ENCODE assay signal across 8 mouse cellular contexts in the genomic region with DNA sequence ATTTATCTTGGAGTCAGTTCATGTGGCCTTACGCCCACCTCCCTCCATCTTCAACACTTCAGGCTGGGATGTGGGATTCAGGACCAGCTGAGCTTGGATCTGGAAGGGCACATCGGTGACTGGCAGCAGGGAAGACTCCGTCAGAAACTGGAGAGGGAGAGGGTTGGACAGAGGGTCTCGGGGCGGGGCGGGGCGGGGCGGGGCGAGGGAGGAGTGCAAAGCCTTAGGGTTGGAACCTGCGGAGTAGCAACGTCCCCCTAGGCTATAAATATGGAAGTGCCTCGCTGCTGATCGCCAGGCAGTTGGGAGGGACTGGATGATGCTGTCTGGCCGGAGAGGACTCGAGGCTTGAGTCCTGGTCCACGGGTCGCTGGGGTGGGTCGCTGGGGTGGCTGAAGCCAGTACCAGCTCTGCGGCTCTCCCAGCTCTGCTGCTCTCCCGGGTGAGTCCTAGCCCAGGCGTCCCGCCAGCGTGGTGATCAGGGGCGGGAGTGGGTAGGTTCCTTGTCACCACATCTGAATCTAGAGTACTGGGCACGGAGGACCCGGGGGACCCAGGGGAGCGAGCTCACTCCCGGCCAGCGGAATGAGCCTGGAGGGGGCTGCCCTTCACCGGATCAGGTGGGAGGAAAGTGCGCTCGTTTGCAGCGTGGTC. TPM values are rescaled to one million over a fixed set of nuclear protein-coding genes. Genes with fewer than 3 reads are reported as not detected.
DNase-seq lines count a peak whose midpoint lies in the region; ATAC-seq and TF ChIP-seq lines count a peak whose summit lies in the region.

A gene (plus strand): TSS at position 294 of the 654 bp plus-strand sequence.

- DNase-seq in adrenal gland, adult 8-10 months, result peak; percentile 79
- peak; percentile 79 to 80 for DNase-seq in heart, postnatal 10 days
- DNase-seq in kidney, postnatal 4 days, result peak; percentile 74 to 79
- DNase-seq in mesoderm, embryonic 11.5 days (ENCODE audit: low read depth, low spot score), result peak; percentile 69
- peak; percentile 4 to 6 for DNase-seq in spleen, adult 18-20 months

- no peak for TF ChIP-seq CTCF in ES-Bruce4 (IDR thresholded peaks at IDR 0.05; ENCODE audit: low read depth, low read length)

- no peaks in the 10 kb centered on the region for H3K27me3 ChIP-seq in ES-Bruce4 (ENCODE audit: control insufficient read depth, insufficient read depth, low read length, poor library complexity, severe bottlenecking)
- H3K27me3 ChIP-seq in forebrain, embryonic 13.5 days, result peaks cover 3% of the 10 kb centered on the region

- 2% methylated on average over 33 of the region's 33 CpGs for WGBS in forebrain, embryonic 13.5 days

- ATAC-seq in forebrain, embryonic 13.5 days, result peak; percentile 97
- no peak for ATAC-seq in CD4-positive, CD25-positive, alpha-beta regulatory T cell, adult 4 months

- peak within 1 kb of the TSS; percentile 92 for H3K4me2 ChIP-seq in forebrain, embryonic 13.5 days

- no peak for TF ChIP-seq POLR2A in ES-Bruce4 (IDR thresholded peaks at IDR 0.05; ENCODE audit: insufficient read depth, low read length)

- intact Hi-C loops in heart, postnatal 10 days (cut with DNase I), result no loop called here

- H3K9me3 ChIP-seq in ES-Bruce4 (replicated peaks; ENCODE audit: control insufficient read depth, insufficient read depth, low read length, poor library complexity, severe bottlenecking), result no peaks in the 10 kb centered on the region
- no peaks in the 10 kb centered on the region for H3K9me3 ChIP-seq in forebrain, embryonic 13.5 days (replicated peaks)

- no peak within 1 kb of the TSS for H3K27ac ChIP-seq in ES-Bruce4 (ENCODE audit: insufficient read depth, low read length)
- H3K27ac ChIP-seq in forebrain, embryonic 13.5 days, result no peak within 1 kb of the TSS

- no peaks in the 10 kb centered on the region for H3K36me3 ChIP-seq in ES-Bruce4 (ENCODE audit: control insufficient read depth, insufficient read depth, low read length, poor library complexity, severe bottlenecking)
- no peaks in the 10 kb centered on the region for H3K36me3 ChIP-seq in forebrain, embryonic 13.5 days (ENCODE audit: poor library complexity, severe bottlenecking)

- H3K4me1 ChIP-seq in ES-Bruce4 (ENCODE audit: control insufficient read depth, insufficient read depth, low read length), result no peaks in the 10 kb centered on the region
- H3K4me1 ChIP-seq in forebrain, embryonic 13.5 days, result peaks cover 7% of the 10 kb centered on the region; the same call in 1 of the 2 replicates

- no peak for TF ChIP-seq EP300 in ES-Bruce4 (IDR thresholded peaks at IDR 0.05; ENCODE audit: insufficient read depth, low read depth, low read length)

- peak within 1 kb of the TSS; percentile 55 for H3K4me3 ChIP-seq in ES-Bruce4 (ENCODE audit: low read depth, low read length)
- H3K4me3 ChIP-seq in forebrain, embryonic 13.5 days, result peak within 1 kb of the TSS; percentile 53

- peak within 1 kb of the TSS; percentile 59 for H3K9ac ChIP-seq in ES-Bruce4 (ENCODE audit: low read depth, poor library complexity, severe bottlenecking)
- H3K9ac ChIP-seq in forebrain, embryonic 13.5 days, result peak within 1 kb of the TSS; percentile 68

RNA-seq across cellular contexts. Expression of the gene that starts here (rescaled TPM):
- polyA plus RNA-seq in ES-Bruce4 (2011; ENCODE audit: insufficient read depth, insufficient read length, low read depth, missing spikeins), result 1.3 and 1.9 TPM in 2 replicates
- total RNA-seq in adrenal gland, adult 8-10 months (2022), result 100 to 1,000 TPM; 283 to 396 (median 309) TPM
- 0.32 and 0.93 TPM in 2 replicates for polyA plus RNA-seq in forebrain, embryonic 13.5 days (2015; fragmentation: Nextera tagmentation; extraction: Ambion mirVana)
- total RNA-seq in heart, postnatal 10 days (2021), result 10 to 100 TPM; 35.3 to 44.8 TPM
- polyA plus RNA-seq in CD4-positive, CD25-positive, alpha-beta regulatory T cell, adult 4 months (2017; shearing (Covaris generic)), result not detected

Comparison
In these comparisons a context has a peak if more than half of its experiments do, and no peak if none do; other contexts are left out.
1. RNA of the gene that starts here (total RNA-seq): 283 to 396 TPM in adrenal gland, adult 8-10 months; 35.3 to 44.8 TPM in heart, postnatal 10 days; every median in the first group is over 4 times any median in the second.
2. Peak in ATAC-seq, H3K4me3 ChIP-seq, H3K9ac ChIP-seq and H3K4me2 ChIP-seq in forebrain, embryonic 13.5 days; RNA of the gene not detected or under 1 TPM.
3. DNase-seq: peak in every context shown above with its lines; median percentile 80 in heart, postnatal 10 days; 79 in adrenal gland, adult 8-10 months; 76 in kidney, postnatal 4 days; 69 in mesoderm, embryonic 11.5 days; 5 in spleen, adult 18-20 months.